Mouse (Mus musculus): Measurements from ENCODE around the gene Wasl.

DNA sequence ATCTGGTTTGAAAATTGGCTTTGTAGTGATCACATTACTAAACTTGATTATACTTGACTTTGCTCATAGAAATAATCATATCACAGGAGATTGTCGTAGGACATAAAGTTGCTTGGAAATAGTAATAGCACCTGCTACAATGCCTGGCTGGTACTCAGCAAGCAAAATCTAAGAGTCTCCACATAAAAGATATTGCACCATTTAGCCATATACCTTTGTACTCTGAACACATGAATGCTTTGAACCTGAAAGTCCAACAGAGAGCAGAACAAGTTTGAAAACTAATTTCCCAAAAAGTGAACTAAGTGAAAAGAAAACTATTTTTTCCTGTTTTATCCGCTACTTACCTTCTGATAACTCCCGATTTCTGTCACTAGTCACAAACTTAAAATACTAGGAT, 18.3 kb upstream of the Wasl start:
- TF ChIP-seq CTCF (IDR thresholded peaks at IDR 0.05; ENCODE audit: low read depth, low read length), result no peak
- TF ChIP-seq POLR2A (IDR thresholded peaks at IDR 0.05; ENCODE audit: insufficient read depth, low read length), result no peak
